26 mouse cellular contexts compared by ENCODE assay signal in genomic region chr17:36194471-36194870, GRCm38 (mm10). TPM values are rescaled to one million over a fixed set of nuclear protein-coding genes. Genes with fewer than 3 reads are reported as not detected.
DNase-seq lines count a peak whose midpoint lies in the region; ATAC-seq lines count a peak whose summit lies in the region.
"Had no signal": no experiment of that assay in that cellular context is flagged by ENCODE, and none has a peak within 500 bp of the region (broad histone marks: within the 10 kb centered on the region; RNA-seq: fewer than 3 reads in every experiment).

No protein-coding gene starts in this region.

- no peak overlapping the region for H3K4me3 ChIP-seq in midbrain, embryonic 11.5 days (ENCODE audit: low read depth, low read length)
- H3K4me3 ChIP-seq in midbrain, embryonic 15.5 days: no peak overlapping the region
- H3K4me3 ChIP-seq: embryonic facial prominence, embryonic 13.5 days; embryonic facial prominence, embryonic 15.5 days; erythroblast, embryonic 14.5 days; forebrain, embryonic 10.5 days; forebrain, embryonic 12.5 days had no signal

- intact Hi-C loops in heart, postnatal 14 days (cut with DNase I): loop anchor here (5.0 to 10.0 kb wide), 2 partner anchors 197 to 260 kb away; no protein-coding TSS in a partner anchor

- ATAC-seq in midbrain, embryonic 11.5 days (ENCODE audit: low FRiP score): no peak
- ATAC-seq in midbrain, embryonic 15.5 days (replicated peaks): no peak
- ATAC-seq in frontal cortex, adult (ENCODE audit: low TSS enrichment): no peak
- ATAC-seq: forebrain, embryonic 14.5 days; forebrain, embryonic 16.5 days had no signal

- no peaks in the 10 kb centered on the region for H3K4me1 ChIP-seq in midbrain, embryonic 11.5 days (ENCODE audit: control insufficient read depth, insufficient read depth, low read length)
- no peaks in the 10 kb centered on the region for H3K4me1 ChIP-seq in midbrain, embryonic 15.5 days
- H3K4me1 ChIP-seq: embryonic facial prominence, embryonic 13.5 days; embryonic facial prominence, embryonic 15.5 days; forebrain, embryonic 10.5 days; forebrain, embryonic 12.5 days had no signal

- no peaks in the 10 kb centered on the region for H3K36me3 ChIP-seq in midbrain, embryonic 11.5 days (ENCODE audit: control insufficient read depth, insufficient read depth, low read length)
- H3K36me3 ChIP-seq in midbrain, embryonic 15.5 days (replicated peaks): no peaks in the 10 kb centered on the region
- H3K36me3 ChIP-seq: embryonic facial prominence, embryonic 13.5 days; embryonic facial prominence, embryonic 15.5 days; forebrain, embryonic 10.5 days; forebrain, embryonic 12.5 days; G1E had no signal

- H3K27me3 ChIP-seq in midbrain, embryonic 11.5 days (ENCODE audit: control insufficient read depth, insufficient read depth, low read length): peaks cover 4% of the 10 kb centered on the region; the same call in 1 of the 2 replicates
- H3K27me3 ChIP-seq in midbrain, embryonic 15.5 days (replicated peaks): 0 out of 2 replicates have a peak, but pooled peaks cover 12% of the 10 kb centered on the region

- no peak overlapping the region for H3K27ac ChIP-seq in midbrain, embryonic 11.5 days (ENCODE audit: low read depth, low read length)
- H3K27ac ChIP-seq in midbrain, embryonic 15.5 days: no peak overlapping the region
- H3K27ac ChIP-seq: embryonic facial prominence, embryonic 13.5 days; embryonic facial prominence, embryonic 15.5 days; forebrain, embryonic 10.5 days; forebrain, embryonic 12.5 days had no signal

- H3K4me2 ChIP-seq in midbrain, embryonic 11.5 days: no peak overlapping the region
- no peak overlapping the region for H3K4me2 ChIP-seq in midbrain, embryonic 15.5 days
- H3K4me2 ChIP-seq: embryonic facial prominence, embryonic 13.5 days; embryonic facial prominence, embryonic 15.5 days; forebrain, embryonic 12.5 days had no signal

- H3K9me3 ChIP-seq in midbrain, embryonic 11.5 days (ENCODE audit: control insufficient read depth, low read length): no peaks in the 10 kb centered on the region
- H3K9me3 ChIP-seq in midbrain, embryonic 15.5 days: no peaks in the 10 kb centered on the region
- H3K9me3 ChIP-seq: embryonic facial prominence, embryonic 13.5 days; embryonic facial prominence, embryonic 15.5 days; forebrain, embryonic 10.5 days; forebrain, embryonic 12.5 days; G1E had no signal

- peak; percentile 74 for DNase-seq in heart, adult 11 months
- no peak for DNase-seq in heart, postnatal 14 days
- DNase-seq in midbrain, embryonic 11.5 days (ENCODE audit: low spot score, missing footprints): peak; percentile 69
- DNase-seq: adrenal gland, adult 8-10 months; adrenal gland, postnatal 14 days; adrenal gland, postnatal 36 days; B cell, adult 2 months; cerebellum, adult 11-12 months; cerebellum, adult 2 months; cerebellum, adult 9-10 months; cerebellum, postnatal 10 days; cerebellum, postnatal 25 days had no signal

- no peak overlapping the region for H3K9ac ChIP-seq in midbrain, embryonic 11.5 days (ENCODE audit: low read length)
- H3K9ac ChIP-seq in midbrain, embryonic 15.5 days: no peak overlapping the region
- H3K9ac ChIP-seq: embryonic facial prominence, embryonic 13.5 days; embryonic facial prominence, embryonic 15.5 days; forebrain, embryonic 12.5 days had no signal

- 89% methylated on average over 6 of the region's 6 CpGs for WGBS in midbrain, embryonic 11.5 days
- 89% methylated on average over 6 of the region's 6 CpGs for WGBS in midbrain, embryonic 15.5 days

RNA-seq across cellular contexts. Expression of gene H2-T3, which starts 4.4 kb away (rescaled TPM):
- total RNA-seq in heart, postnatal 14 days (2021): 1 to 10 TPM in 1 of 2 experiments, under 1 TPM in 1; 0.31 to 3.1 TPM
- polyA plus RNA-seq in midbrain, embryonic 11.5 days (2014; fragmentation: Nextera tagmentation; extraction: Ambion mirVana): not detected in 2 replicates
- 0.14 TPM in 1 of 2 replicates, not detected in the other for polyA plus RNA-seq in midbrain, embryonic 15.5 days (2015; fragmentation: Nextera tagmentation; extraction: Ambion mirVana)
- total RNA-seq: adrenal gland, adult 18-20 months; adrenal gland, adult 8-10 months; adrenal gland, postnatal 36 days; CH12.LX had no signal
- polyA plus RNA-seq: cerebellum, adult 2 months; cortical plate, adult 2 months; embryonic facial prominence, embryonic 11.5 days; embryonic facial prominence, embryonic 13.5 days; embryonic facial prominence, embryonic 15.5 days; erythroblast, embryonic 14.5 days; forebrain, embryonic 10.5 days; forebrain, embryonic 12.5 days; forebrain, embryonic 14.5 days; forebrain, embryonic 16.5 days; G1E had no signal

RNA-seq across cellular contexts. Expression of gene Gm8909, which starts 26.1 kb away (rescaled TPM):
- total RNA-seq in heart, postnatal 14 days (2021): not detected
- polyA plus RNA-seq in midbrain, embryonic 11.5 days (2014; fragmentation: Nextera tagmentation; extraction: Ambion mirVana): 0.16 TPM in 1 of 2 replicates, not detected in the other
- polyA plus RNA-seq in midbrain, embryonic 15.5 days (2015; fragmentation: Nextera tagmentation; extraction: Ambion mirVana): not detected in 2 replicates
- total RNA-seq: adrenal gland, postnatal 14 days; adrenal gland, postnatal 36 days; G1E had no signal
- polyA plus RNA-seq: cerebellum, adult 2 months; cortical plate, adult 2 months; embryonic facial prominence, embryonic 11.5 days; embryonic facial prominence, embryonic 13.5 days; embryonic facial prominence, embryonic 15.5 days; erythroblast, embryonic 14.5 days; forebrain, embryonic 10.5 days; forebrain, embryonic 12.5 days; forebrain, embryonic 14.5 days; forebrain, embryonic 16.5 days; G1E had no signal

Comparison
In these comparisons a context has a peak if more than half of its experiments do, and no peak if none do; other contexts are left out.
1. DNase-seq: peak in heart, adult 11 months (single experiment) and midbrain, embryonic 11.5 days (single experiment); none in heart, postnatal 14 days (0 of 2).